Mouse (Mus musculus) G1E (cell line): ENCODE data around the gene Evc2.

Source experiments
- CTCF ChIP-seq: IDR thresholded peaks from 2 replicates; pipeline ENCODE4 v1.5.1; 2012; ENCODE audit warnings: low read depth, low read length, inconsistent platforms, mixed read lengths
- GATA1 ChIP-seq: IDR thresholded peaks from 2 replicates; pipeline ENCODE4 v1.6.1; 2012; ENCODE audit warnings: borderline replicate concordance, low read length, inconsistent platforms, mixed read lengths
- GATA2 ChIP-seq: IDR thresholded peaks from 2 replicates; pipeline ENCODE4 v1.6.1; 2012; ENCODE audit warnings: low read depth, low read length, inconsistent platforms, borderline replicate concordance
- POLR2AphosphoS5 ChIP-seq: IDR thresholded peaks from 2 replicates; pipeline ENCODE4 v1.6.1; 2012; ENCODE audit warnings: low read depth, low read length, inconsistent platforms; ENCODE audit not compliant: insufficient replicate concordance

- TF ChIP-seq GATA1, result no peak
- TF ChIP-seq CTCF, result no peak
- TF ChIP-seq POLR2AphosphoS5, result no peak
- TF ChIP-seq GATA2, result no peak
Measured at GRCm38 (mm10) chr5:37326675-37327074, 11.6 kb upstream of the Evc2 start.
